Mouse (Mus musculus) stomach, embryonic 15.5 days (tissue): ENCODE data around the gene Gfi1b. TPM values are rescaled to one million over a fixed set of nuclear protein-coding genes. Genes with fewer than 3 reads are reported as not detected.

Experiments used
- ATAC-seq: fragments of 200-750 bp; cut with Nextera tagmentation; 2 replicates; pipeline ENCODE4 v1.8.0; 2017; ENCODE audit warnings: low read depth, moderate number of reproducible peaks, moderate TSS enrichment; ENCODE audit not compliant: insufficient read depth, low FRiP score
- H3K27ac ChIP-seq: fragments of 300-500 bp; sonication (generic); 2 replicates; pipeline ENCODE4 v1.5.1; 2015; ENCODE audit warnings: mild to moderate bottlenecking, inconsistent platforms
- H3K27me3 ChIP-seq: fragments of 300-500 bp; sonication (generic); replicated peaks from 2 replicates; pipeline ENCODE4 v1.6.1; 2015; ENCODE audit warnings: inconsistent platforms
- H3K36me3 ChIP-seq: fragments of 300-500 bp; sonication (generic); 2 replicates; pipeline ENCODE4 v1.6.1; 2015; ENCODE audit warnings: inconsistent platforms
- H3K4me1 ChIP-seq: fragments of 300-500 bp; sonication (generic); 2 replicates; pipeline ENCODE4 v1.6.1; 2015; ENCODE audit warnings: inconsistent platforms
- H3K4me2 ChIP-seq: fragments of 300-500 bp; sonication (generic); 2 replicates; pipeline ENCODE4 v1.6.1; 2015; ENCODE audit warnings: mild to moderate bottlenecking, inconsistent platforms
- H3K4me3 ChIP-seq: fragments of 300-500 bp; sonication (generic); replicated peaks from 2 replicates; pipeline ENCODE4 v1.5.1; 2015; ENCODE audit warnings: inconsistent platforms
- H3K9ac ChIP-seq: fragments of 300-500 bp; sonication (generic); 2 replicates; pipeline ENCODE4 v1.6.1; 2015; ENCODE audit warnings: inconsistent platforms
- H3K9me3 ChIP-seq: fragments of 300-500 bp; sonication (generic); 2 replicates; pipeline ENCODE4 v1.6.1; 2016; ENCODE audit warnings: inconsistent platforms
- WGBS: fragments of 180-500 bp; shearing (Covaris S2); methylation state at CpG from one replicate; pipeline ENCODE4 v1.1.7; 2015; 5-methylcytosine and 5-hydroxymethylcytosine counted together
- polyA plus RNA-seq: library from polyadenylated mRNA; unstranded; fragments of >200 nt; fragmentation: Nextera tagmentation; extraction: Ambion mirVana; gene quantifications from 2 replicates; pipeline ENCODE4 v1.2.1, GENCODE M21; 2015

The Gfi1b gene
- polyA plus RNA-seq, 1 experiment from 2014 or later: 6.9 TPM

- H3K27ac ChIP-seq: no peak overlapping the region
- H3K9ac ChIP-seq: no peak overlapping the region
- H3K4me3 ChIP-seq: 0 out of 2 replicates have a peak overlapping the region, but pooled peaks have one; percentile 12
- peak overlapping the region; percentile 34; the same call in 1 of the 2 replicates for H3K4me2 ChIP-seq
- H3K4me1 ChIP-seq: 0 out of 2 replicates have a peak, but pooled peaks cover 4% of the 10 kb centered on the region
- no peak for ATAC-seq
- H3K9me3 ChIP-seq: no peaks in the 10 kb centered on the region
- no peaks in the 10 kb centered on the region for H3K27me3 ChIP-seq
- 10% methylated on average over 15 of the region's 15 CpGs for WGBS
- H3K36me3 ChIP-seq: no peaks in the 10 kb centered on the region
Observed at GRCm38 (mm10) chr2:28592809-28593208, 29.0 kb downstream of the Gfi1b start.

GRCm38 (mm10) chr2:28591479-28591878 lies 30.3 kb downstream of the Gfi1b start:
- H3K9ac ChIP-seq: no peak overlapping the region
- no peak for ATAC-seq
- 60% methylated on average over 2 of the region's 2 CpGs for WGBS

GRCm38 (mm10) chr2:28588574-28588973 lies 33.2 kb downstream of the Gfi1b start:
- no peak overlapping the region for H3K4me3 ChIP-seq
- no peak overlapping the region for H3K4me2 ChIP-seq
- H3K4me1 ChIP-seq: peaks cover 12% of the 10 kb centered on the region; the same call in 1 of the 2 replicates
- H3K36me3 ChIP-seq: no peaks in the 10 kb centered on the region
- H3K27ac ChIP-seq: no peak overlapping the region
- no peak overlapping the region for H3K9ac ChIP-seq
- ATAC-seq: no peak
- no peaks in the 10 kb centered on the region for H3K9me3 ChIP-seq
- WGBS: 28% methylated on average over 1 of the region's 1 CpGs
- H3K27me3 ChIP-seq: no peaks in the 10 kb centered on the region

More at GRCm38 (mm10) chr2:28591479-28591878, 30.3 kb downstream of the Gfi1b start:
- Histone ChIP-seq H3K4me3 (no peak overlapping the region), H3K4me2 (no peak overlapping the region), H3K36me3 (no peaks in the 10 kb centered on the region), H3K9me3 (no peaks in the 10 kb centered on the region), H3K27me3 (no peaks in the 10 kb centered on the region), H3K27ac (no peak overlapping the region), H3K4me1 (0 out of 2 replicates have a peak, but pooled peaks cover 4% of the 10 kb centered on the region)

- ATAC-seq: no peak
- H3K4me2 ChIP-seq: no peak overlapping the region
- H3K9me3 ChIP-seq: no peaks in the 10 kb centered on the region
- no peak overlapping the region for H3K27ac ChIP-seq
- 34% methylated on average over 2 of the region's 2 CpGs for WGBS
- no peaks in the 10 kb centered on the region for H3K36me3 ChIP-seq
- no peaks in the 10 kb centered on the region for H3K27me3 ChIP-seq
- no peak overlapping the region for H3K9ac ChIP-seq
- H3K4me3 ChIP-seq: no peak overlapping the region
- peaks cover 10% of the 10 kb centered on the region; the same call in 1 of the 2 replicates for H3K4me1 ChIP-seq
Observed at GRCm38 (mm10) chr2:28585730-28586129, 36.1 kb downstream of the Gfi1b start.

GRCm38 (mm10) chr2:28585043-28585571 lies 36.7 kb downstream of the Gfi1b start:
- peaks cover 10% of the 10 kb centered on the region; the same call in 1 of the 2 replicates for H3K4me1 ChIP-seq
- WGBS: 18% methylated on average over 6 of the region's 6 CpGs
- no peak overlapping the region for H3K9ac ChIP-seq
- H3K27ac ChIP-seq: no peak overlapping the region
- no peak for ATAC-seq
- no peak overlapping the region for H3K4me2 ChIP-seq
- no peaks in the 10 kb centered on the region for H3K9me3 ChIP-seq
- no peaks in the 10 kb centered on the region for H3K27me3 ChIP-seq
- no peaks in the 10 kb centered on the region for H3K36me3 ChIP-seq
- no peak overlapping the region for H3K4me3 ChIP-seq

GRCm38 (mm10) chr2:28583651-28584050 lies 38.1 kb downstream of the Gfi1b start, which contains the start of gene Gtf3c5:
Gene Gtf3c5, minus strand, starts transcription at chr2:28583751.
- peaks cover 10% of the 10 kb centered on the region; the same call in 1 of the 2 replicates for H3K4me1 ChIP-seq
- H3K4me3 ChIP-seq: peak within 1 kb of the TSS; percentile 78
- peak within 1 kb of the TSS; percentile 72 for H3K4me2 ChIP-seq
- peak within 1 kb of the TSS; percentile 91 for H3K27ac ChIP-seq
- ATAC-seq: no peak
- peaks cover 4% of the 10 kb centered on the region; the same call in 1 of the 2 replicates for H3K36me3 ChIP-seq
- WGBS: 78% methylated on average over 9 of the region's 9 CpGs
- H3K9ac ChIP-seq: peak within 1 kb of the TSS; percentile 40
- H3K9me3 ChIP-seq: no peaks in the 10 kb centered on the region
- no peaks in the 10 kb centered on the region for H3K27me3 ChIP-seq

- H3K9ac ChIP-seq: peak overlapping the region; percentile 40
- peak overlapping the region; percentile 91 for H3K27ac ChIP-seq
- no peaks in the 10 kb centered on the region for H3K9me3 ChIP-seq
- no peaks in the 10 kb centered on the region for H3K27me3 ChIP-seq
- H3K36me3 ChIP-seq: peaks cover 10% of the 10 kb centered on the region; the same call in 1 of the 2 replicates
- ATAC-seq: peak; percentile 89
- peaks cover 10% of the 10 kb centered on the region; the same call in 1 of the 2 replicates for H3K4me1 ChIP-seq
- under 1% methylated on average over 56 of the region's 56 CpGs for WGBS
- peak overlapping the region; percentile 72 for H3K4me2 ChIP-seq
- H3K4me3 ChIP-seq: peak overlapping the region; percentile 78
Observed at GRCm38 (mm10) chr2:28582647-28583353, 39.0 kb downstream of the Gfi1b start.

- no peak overlapping the region for H3K27ac ChIP-seq
- H3K4me1 ChIP-seq: no peaks in the 10 kb centered on the region
- WGBS: 70% methylated on average over 5 of the region's 5 CpGs
- peaks cover 46% of the 10 kb centered on the region for H3K36me3 ChIP-seq
- H3K9ac ChIP-seq: no peak overlapping the region
- no peak overlapping the region for H3K4me2 ChIP-seq
- no peak overlapping the region for H3K4me3 ChIP-seq
- H3K27me3 ChIP-seq: no peaks in the 10 kb centered on the region
- ATAC-seq: no peak
- no peaks in the 10 kb centered on the region for H3K9me3 ChIP-seq
Observed at GRCm38 (mm10) chr2:28578003-28578402, 43.8 kb downstream of the Gfi1b start.

- no peak overlapping the region for H3K9ac ChIP-seq
- no peaks in the 10 kb centered on the region for H3K27me3 ChIP-seq
- H3K36me3 ChIP-seq: peaks cover 57% of the 10 kb centered on the region
- no peak for ATAC-seq
- no peak overlapping the region for H3K4me3 ChIP-seq
- no peak overlapping the region for H3K27ac ChIP-seq
- no peaks in the 10 kb centered on the region for H3K4me1 ChIP-seq
- H3K4me2 ChIP-seq: no peak overlapping the region
- no peaks in the 10 kb centered on the region for H3K9me3 ChIP-seq
- WGBS: 88% methylated on average over 3 of the region's 3 CpGs
Observed at GRCm38 (mm10) chr2:28576815-28577214, 45.0 kb downstream of the Gfi1b start.

GRCm38 (mm10) chr2:28575341-28575740 lies 46.4 kb downstream of the Gfi1b start:
- 69% methylated on average over 4 of the region's 4 CpGs for WGBS
- peaks cover 68% of the 10 kb centered on the region for H3K36me3 ChIP-seq

GRCm38 (mm10) chr2:28569903-28570302 lies 51.9 kb downstream of the Gfi1b start:
- ATAC-seq: no peak
- Histone ChIP-seq H3K9ac (no peak overlapping the region), H3K9me3 (no peaks in the 10 kb centered on the region), H3K27ac (no peak overlapping the region), H3K36me3 (peaks cover 66% of the 10 kb centered on the region), H3K27me3 (no peaks in the 10 kb centered on the region), H3K4me1 (no peaks in the 10 kb centered on the region), H3K4me2 (no peak overlapping the region), H3K4me3 (no peak overlapping the region)
- 53% methylated on average over 2 of the region's 3 CpGs for WGBS

More at GRCm38 (mm10) chr2:28575341-28575740, 46.4 kb downstream of the Gfi1b start:
- H3K4me3 ChIP-seq: no peak overlapping the region
- H3K27ac ChIP-seq: no peak overlapping the region
- H3K9me3 ChIP-seq: no peaks in the 10 kb centered on the region
- H3K4me2 ChIP-seq: no peak overlapping the region
- no peak overlapping the region for H3K9ac ChIP-seq
- no peaks in the 10 kb centered on the region for H3K27me3 ChIP-seq
- no peak for ATAC-seq
- H3K4me1 ChIP-seq: no peaks in the 10 kb centered on the region

- Histone ChIP-seq H3K27ac (no peak overlapping the region), H3K27me3 (no peaks in the 10 kb centered on the region), H3K4me2 (no peak overlapping the region), H3K36me3 (peaks cover 41% of the 10 kb centered on the region), H3K4me3 (no peak overlapping the region), H3K4me1 (no peaks in the 10 kb centered on the region), H3K9ac (no peak overlapping the region), H3K9me3 (no peaks in the 10 kb centered on the region)
- WGBS: 74% methylated on average over 5 of the region's 5 CpGs
- no peak for ATAC-seq
Observed at GRCm38 (mm10) chr2:28566545-28566944, 55.2 kb downstream of the Gfi1b start.
